Mouse (Mus musculus): ENCODE results near the gene Akr1d1. TPM values are rescaled to one million over a fixed set of nuclear protein-coding genes. Genes with fewer than 3 reads are reported as not detected.

Gene Akr1d1
- not detected in 2 replicates for polyA plus RNA-seq (2016; fragmentation: Nextera tagmentation; extraction: Ambion mirVana)

GRCm38 (mm10) chr6:37529940-37530339, at the start of gene Akr1d1:
Akr1d1 (plus strand) TSS chr6:37530173.
- no peak within 1 kb of the TSS for H3K9ac ChIP-seq (replicated peaks)
- 97% methylated on average over 4 of the region's 4 CpGs for WGBS
- H3K9me3 ChIP-seq: no peaks in the 10 kb centered on the region
- H3K4me2 ChIP-seq (replicated peaks): no peak within 1 kb of the TSS
- no peaks in the 10 kb centered on the region for H3K4me1 ChIP-seq
- no peak within 1 kb of the TSS for H3K27ac ChIP-seq (replicated peaks)
- H3K27me3 ChIP-seq: no peaks in the 10 kb centered on the region
- no peak for ATAC-seq (ENCODE audit: low FRiP score, low read depth)
- H3K4me3 ChIP-seq: no peak within 1 kb of the TSS
- no peaks in the 10 kb centered on the region for H3K36me3 ChIP-seq

GRCm38 (mm10) chr6:37481147-37481546, 48.8 kb upstream of the Akr1d1 start:
- no peak overlapping the region for H3K27ac ChIP-seq (replicated peaks)
- no peak overlapping the region for H3K4me2 ChIP-seq (replicated peaks)
- no peak for ATAC-seq (ENCODE audit: low FRiP score, low read depth)
- H3K4me3 ChIP-seq: no peak overlapping the region
- no peaks in the 10 kb centered on the region for H3K9me3 ChIP-seq
- no peaks in the 10 kb centered on the region for H3K36me3 ChIP-seq
- 93% methylated on average over 3 of the region's 3 CpGs for WGBS
- no peaks in the 10 kb centered on the region for H3K4me1 ChIP-seq
- H3K9ac ChIP-seq (replicated peaks): no peak overlapping the region
- H3K27me3 ChIP-seq: no peaks in the 10 kb centered on the region

GRCm38 (mm10) chr6:37483262-37483661, 46.7 kb upstream of the Akr1d1 start:
- ATAC-seq (ENCODE audit: low FRiP score, low read depth): no peak
- Histone ChIP-seq H3K9ac (replicated peaks) (no peak overlapping the region), H3K9me3 (no peaks in the 10 kb centered on the region), H3K27me3 (no peaks in the 10 kb centered on the region), H3K4me2 (replicated peaks) (no peak overlapping the region), H3K27ac (replicated peaks) (no peak overlapping the region), H3K36me3 (no peaks in the 10 kb centered on the region), H3K4me1 (no peaks in the 10 kb centered on the region), H3K4me3 (no peak overlapping the region)
- 66% methylated on average over 5 of the region's 5 CpGs for WGBS

- H3K27me3 ChIP-seq: no peaks in the 10 kb centered on the region
Observed at GRCm38 (mm10) chr6:37484588-37485070, 45.3 kb upstream of the Akr1d1 start.

GRCm38 (mm10) chr6:37486502-37486901, 43.5 kb upstream of the Akr1d1 start:
- WGBS: 87% methylated on average over 4 of the region's 4 CpGs
- H3K4me3 ChIP-seq: no peak overlapping the region

More at GRCm38 (mm10) chr6:37484588-37485070, 45.3 kb upstream of the Akr1d1 start:
- Histone ChIP-seq H3K4me1 (no peaks in the 10 kb centered on the region), H3K9ac (replicated peaks) (no peak overlapping the region), H3K9me3 (no peaks in the 10 kb centered on the region), H3K4me2 (replicated peaks) (no peak overlapping the region), H3K36me3 (no peaks in the 10 kb centered on the region), H3K27ac (replicated peaks) (no peak overlapping the region), H3K4me3 (no peak overlapping the region)
- WGBS: 73% methylated on average over 1 of the region's 1 CpGs
- no peak for ATAC-seq (ENCODE audit: low FRiP score, low read depth)

GRCm38 (mm10) chr6:37492241-37492640, 37.7 kb upstream of the Akr1d1 start:
- Histone ChIP-seq H3K4me3 (no peak overlapping the region), H3K4me1 (no peaks in the 10 kb centered on the region), H3K9me3 (no peaks in the 10 kb centered on the region), H3K27me3 (no peaks in the 10 kb centered on the region), H3K4me2 (replicated peaks) (no peak overlapping the region), H3K27ac (replicated peaks) (no peak overlapping the region), H3K9ac (replicated peaks) (no peak overlapping the region), H3K36me3 (no peaks in the 10 kb centered on the region)
- 89% methylated on average over 3 of the region's 3 CpGs for WGBS
- no peak for ATAC-seq (ENCODE audit: low FRiP score, low read depth)

More at GRCm38 (mm10) chr6:37486502-37486901, 43.5 kb upstream of the Akr1d1 start:
- no peaks in the 10 kb centered on the region for H3K27me3 ChIP-seq
- H3K4me2 ChIP-seq (replicated peaks): no peak overlapping the region
- H3K27ac ChIP-seq (replicated peaks): no peak overlapping the region
- H3K9me3 ChIP-seq: no peaks in the 10 kb centered on the region
- no peak overlapping the region for H3K9ac ChIP-seq (replicated peaks)
- H3K36me3 ChIP-seq: no peaks in the 10 kb centered on the region
- no peaks in the 10 kb centered on the region for H3K4me1 ChIP-seq
- ATAC-seq (ENCODE audit: low FRiP score, low read depth): no peak

GRCm38 (mm10) chr6:37494957-37495356, 35.0 kb upstream of the Akr1d1 start:
- Histone ChIP-seq H3K36me3 (no peaks in the 10 kb centered on the region), H3K27me3 (no peaks in the 10 kb centered on the region), H3K4me3 (no peak overlapping the region), H3K4me2 (replicated peaks) (no peak overlapping the region), H3K27ac (replicated peaks) (no peak overlapping the region), H3K9me3 (peaks cover 11% of the 10 kb centered on the region; the same call in 1 of the 2 replicates), H3K9ac (replicated peaks) (no peak overlapping the region), H3K4me1 (no peaks in the 10 kb centered on the region)
- 86% methylated on average over 1 of the region's 1 CpGs for WGBS
- ATAC-seq (ENCODE audit: low FRiP score, low read depth): no peak

GRCm38 (mm10) chr6:37496866-37497265, 33.1 kb upstream of the Akr1d1 start:
- H3K4me1 ChIP-seq: no peaks in the 10 kb centered on the region
- H3K4me2 ChIP-seq (replicated peaks): no peak overlapping the region
- ATAC-seq (ENCODE audit: low FRiP score, low read depth): no peak
- H3K4me3 ChIP-seq: no peak overlapping the region
- peaks cover 14% of the 10 kb centered on the region; the same call in 1 of the 2 replicates for H3K9me3 ChIP-seq
- no peaks in the 10 kb centered on the region for H3K27me3 ChIP-seq
- H3K9ac ChIP-seq (replicated peaks): no peak overlapping the region
- H3K36me3 ChIP-seq: no peaks in the 10 kb centered on the region
- no peak overlapping the region for H3K27ac ChIP-seq (replicated peaks)
- 91% methylated on average over 1 of the region's 1 CpGs for WGBS

GRCm38 (mm10) chr6:37505588-37505987, 24.4 kb upstream of the Akr1d1 start:
- Histone ChIP-seq H3K4me2 (replicated peaks) (no peak overlapping the region), H3K9me3 (no peaks in the 10 kb centered on the region), H3K4me3 (no peak overlapping the region), H3K36me3 (no peaks in the 10 kb centered on the region), H3K27me3 (no peaks in the 10 kb centered on the region), H3K4me1 (no peaks in the 10 kb centered on the region), H3K27ac (replicated peaks) (no peak overlapping the region), H3K9ac (replicated peaks) (no peak overlapping the region)
- ATAC-seq (ENCODE audit: low FRiP score, low read depth): no peak
- 94% methylated on average over 2 of the region's 2 CpGs for WGBS

GRCm38 (mm10) chr6:37506909-37507515, 23.0 kb upstream of the Akr1d1 start:
- Histone ChIP-seq H3K9me3 (no peaks in the 10 kb centered on the region), H3K4me1 (no peaks in the 10 kb centered on the region), H3K27me3 (no peaks in the 10 kb centered on the region), H3K36me3 (no peaks in the 10 kb centered on the region), H3K4me2 (replicated peaks) (no peak overlapping the region), H3K4me3 (no peak overlapping the region), H3K27ac (replicated peaks) (no peak overlapping the region), H3K9ac (replicated peaks) (no peak overlapping the region)
- no peak for ATAC-seq (ENCODE audit: low FRiP score, low read depth)
- WGBS: 82% methylated on average over 3 of the region's 3 CpGs

- no peaks in the 10 kb centered on the region for H3K36me3 ChIP-seq
- H3K4me3 ChIP-seq: no peak overlapping the region
- no peak overlapping the region for H3K27ac ChIP-seq (replicated peaks)
- no peak for ATAC-seq (ENCODE audit: low FRiP score, low read depth)
- H3K4me1 ChIP-seq: no peaks in the 10 kb centered on the region
- H3K9me3 ChIP-seq: no peaks in the 10 kb centered on the region
- H3K4me2 ChIP-seq (replicated peaks): no peak overlapping the region
- H3K27me3 ChIP-seq: no peaks in the 10 kb centered on the region
- no peak overlapping the region for H3K9ac ChIP-seq (replicated peaks)
Observed at GRCm38 (mm10) chr6:37510786-37511185, 19.2 kb upstream of the Akr1d1 start.

- 91% methylated on average over 13 of the region's 13 CpGs for WGBS
Observed at GRCm38 (mm10) chr6:37520631-37521375, 9.2 kb upstream of the Akr1d1 start.

More at GRCm38 (mm10) chr6:37520631-37521375, 9.2 kb upstream of the Akr1d1 start:
- H3K4me3 ChIP-seq: no peak overlapping the region
- no peak overlapping the region for H3K4me2 ChIP-seq (replicated peaks)
- H3K27me3 ChIP-seq: no peaks in the 10 kb centered on the region
- no peaks in the 10 kb centered on the region for H3K9me3 ChIP-seq
- H3K36me3 ChIP-seq: no peaks in the 10 kb centered on the region
- ATAC-seq (ENCODE audit: low FRiP score, low read depth): no peak
- H3K4me1 ChIP-seq: no peaks in the 10 kb centered on the region
- H3K27ac ChIP-seq (replicated peaks): no peak overlapping the region
- H3K9ac ChIP-seq (replicated peaks): no peak overlapping the region

All from midbrain, embryonic 12.5 days (tissue).